Mouse (Mus musculus) B cell, adult 2 months (primary cell): ENCODE data around the gene Klra17.
"Not testable (repeated sequence)": the region's sequence is repeated elsewhere in the genome, so short reads cannot be mapped to it uniquely, and the experiment has no call there.

Source experiments
- DNase-seq, 2 experiments: peaks; one replicate each; pipeline ENCODE4 v3.0.0; 2022

Gene Klra17

GRCm38 (mm10) chr6:129876549-129876948 is at the start of gene Klra17:
Gene Klra17 (minus strand): TSS chr6:129876672.
- DNase-seq: no peak

DNA sequence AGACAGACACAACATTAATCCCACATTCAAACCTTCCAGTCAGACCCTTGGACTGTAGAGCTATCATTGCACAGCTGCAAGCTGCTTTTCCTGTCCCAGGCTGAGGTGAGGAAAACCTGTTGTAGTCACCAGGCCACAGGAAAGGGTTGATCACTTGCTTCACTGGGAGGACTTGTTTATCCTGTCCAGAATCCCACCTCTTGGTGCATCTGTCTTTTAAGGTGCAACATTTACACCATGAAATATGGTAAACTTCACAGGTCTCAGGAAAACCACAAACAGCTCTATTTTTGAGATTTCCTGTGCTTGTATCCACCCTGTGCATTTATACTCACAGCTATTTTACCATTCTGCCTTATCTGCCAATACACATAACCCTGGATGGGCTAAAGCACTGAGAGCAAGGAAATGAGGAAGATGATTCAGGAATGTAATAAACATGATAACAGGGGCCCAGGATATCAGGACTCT is 41.0 kb upstream of the Klra17 start, which contains the start of gene Klra5:
Gene Klra5 (minus strand): TSS at position 175 of the 471 bp plus-strand sequence.
- DNase-seq: not testable (repeated sequence)

GRCm38 (mm10) chr6:129916996-129917395 is 40.5 kb upstream of the Klra17 start:
- DNase-seq: no peak

GRCm38 (mm10) chr6:129882525-129882924 is 6.1 kb upstream of the Klra17 start:
- no peak for DNase-seq

- not testable (repeated sequence) for DNase-seq
Observed at GRCm38 (mm10) chr6:129862349-129862748, 14.1 kb downstream of the Klra17 start, which contains the start of gene Gm17631. Gene Gm17631 (plus strand): TSS chr6:129862649.

GRCm38 (mm10) chr6:129825559-129825958 is 50.9 kb downstream of the Klra17 start:
- DNase-seq: peak; percentile 3 to 25

DNA sequence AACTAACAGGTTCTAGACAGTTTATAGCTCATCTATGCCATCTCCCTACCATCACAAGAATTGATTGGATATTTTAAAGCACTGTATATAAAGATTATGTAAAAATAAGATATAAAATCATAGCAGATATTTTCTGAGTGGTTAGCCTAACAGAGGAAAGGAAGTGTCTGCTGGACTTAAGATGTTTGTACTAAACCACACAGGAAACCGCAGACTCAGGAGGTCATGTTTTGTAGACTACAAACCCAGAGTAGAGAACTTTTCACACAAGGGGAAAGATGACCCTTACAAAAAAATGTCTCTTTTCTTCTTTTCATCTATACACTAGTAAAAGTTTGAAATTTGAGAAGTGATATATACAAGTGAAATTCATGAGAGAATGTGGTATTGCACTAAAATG is 52.5 kb downstream of the Klra17 start:
- no peak for DNase-seq

- DNase-seq: no peak
Observed at GRCm38 (mm10) chr6:129817731-129818130, 58.7 kb downstream of the Klra17 start.

GRCm38 (mm10) chr6:129784170-129784569 is 92.3 kb downstream of the Klra17 start, which contains the start of gene Gm156:
Gene Gm156 (minus strand): TSS chr6:129784270.
- not testable (repeated sequence) for DNase-seq
